Mouse (Mus musculus) hindbrain, embryonic 11.5 days (tissue): ENCODE measurements around the gene Gadd45b. TPM values are rescaled to one million over a fixed set of nuclear protein-coding genes. Genes with fewer than 3 reads are reported as not detected.

Experiments
- ATAC-seq: fragments of 200-750 bp; cut with Nextera tagmentation; 2 replicates; pipeline ENCODE4 v1.8.0; 2017; ENCODE audit warnings: mild to moderate bottlenecking, moderate TSS enrichment, moderate library complexity; ENCODE audit not compliant: low FRiP score
- DNase-seq: peaks from one replicate; pipeline ENCODE4 v3.0.0-alpha.2; 2015; ENCODE audit warnings: low spot score
- H3K27ac ChIP-seq: fragments of 300-500 bp; sonication (generic); 2 replicates; pipeline ENCODE4 v1.5.1; 2014; ENCODE audit warnings: mild to moderate bottlenecking, low read depth, low read length
- H3K27me3 ChIP-seq: fragments of 300-500 bp; sonication (generic); 2 replicates; pipeline ENCODE4 v1.6.1; 2014; ENCODE audit warnings: mild to moderate bottlenecking, low read length, moderate library complexity, mixed read lengths; ENCODE audit not compliant: control insufficient read depth, insufficient read depth
- H3K36me3 ChIP-seq: fragments of 300-500 bp; sonication (generic); 2 replicates; pipeline ENCODE4 v1.6.1; 2014; ENCODE audit warnings: mild to moderate bottlenecking, low read length, moderate library complexity, mixed read lengths; ENCODE audit not compliant: control insufficient read depth, insufficient read depth
- H3K4me1 ChIP-seq: fragments of 300-500 bp; sonication (generic); replicated peaks from 2 replicates; pipeline ENCODE4 v1.6.1; 2014; ENCODE audit warnings: low read length, mixed read lengths; ENCODE audit not compliant: control insufficient read depth, insufficient read depth
- H3K4me2 ChIP-seq: fragments of 300-500 bp; sonication (generic); replicated peaks from 2 replicates; pipeline ENCODE4 v1.6.1; 2014; ENCODE audit warnings: mild to moderate bottlenecking, low read depth, low read length
- H3K4me3 ChIP-seq: fragments of 300-500 bp; sonication (generic); 2 replicates; pipeline ENCODE4 v1.5.1; 2014; ENCODE audit warnings: low read depth, low read length
- H3K9ac ChIP-seq: fragments of 300-500 bp; sonication (generic); 2 replicates; pipeline ENCODE4 v1.6.1; 2014; ENCODE audit warnings: low read depth, low read length
- H3K9me3 ChIP-seq: fragments of 300-500 bp; sonication (generic); 2 replicates; pipeline ENCODE4 v1.6.1; 2016; ENCODE audit warnings: low read length; ENCODE audit not compliant: control insufficient read depth
- WGBS: fragments of 180-500 bp; shearing (Covaris S2); extraction: QIAGEN DNeasy Blood & Tissue Kit; methylation state at CpG from one replicate; pipeline ENCODE4 v1.1.7; 2014; 5-methylcytosine and 5-hydroxymethylcytosine counted together
- polyA plus RNA-seq: library from polyadenylated mRNA; unstranded; fragments of >200 nt; fragmentation: Nextera tagmentation; extraction: Ambion mirVana; gene quantifications from 2 replicates; pipeline ENCODE4 v1.2.1, GENCODE M21; 2014

The Gadd45b gene
- polyA plus RNA-seq, 1 experiment from 2014 or later, result 13.8 TPM

- WGBS, result under 1% methylated on average over 26 of the region's 26 CpGs
- peak; percentile 37 for DNase-seq
- no peak for ATAC-seq
- H3K4me1 ChIP-seq, result peaks cover 38% of the 10 kb centered on the region
- no peak overlapping the region for H3K27ac ChIP-seq
- H3K9me3 ChIP-seq, result no peaks in the 10 kb centered on the region
- peak overlapping the region; percentile 86 for H3K4me2 ChIP-seq
- H3K36me3 ChIP-seq, result no peaks in the 10 kb centered on the region
- H3K4me3 ChIP-seq, result peak overlapping the region; percentile 12
- H3K9ac ChIP-seq, result no peak overlapping the region
- peaks cover 63% of the 10 kb centered on the region for H3K27me3 ChIP-seq
These were observed 1.8 kb downstream of the Gadd45b start for GRCm38 (mm10) chr10:80931695-80932094.

DNA sequence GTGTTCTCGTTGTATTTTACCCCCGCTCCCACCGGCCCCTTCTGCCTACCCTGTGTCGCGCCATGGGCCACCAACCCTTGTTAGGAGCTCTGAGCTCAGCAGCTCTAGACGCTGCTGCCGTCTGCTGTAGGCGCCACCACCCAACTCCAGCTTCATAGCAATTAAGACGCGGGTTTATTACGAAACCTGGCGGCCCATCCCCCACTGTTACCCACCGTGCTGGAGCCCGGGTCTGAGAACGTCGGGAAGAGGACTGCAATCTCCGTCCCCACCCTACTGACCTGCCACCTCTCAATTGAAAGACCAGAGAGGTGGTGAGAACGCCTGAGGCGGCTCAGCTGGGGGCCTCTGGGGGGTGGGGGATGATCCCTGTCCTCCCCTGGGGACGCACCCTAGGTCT, 2.3 kb downstream of the Gadd45b start:
- under 1% methylated on average over 20 of the region's 20 CpGs for WGBS
- peaks cover 68% of the 10 kb centered on the region for H3K27me3 ChIP-seq
- H3K4me3 ChIP-seq, result peak overlapping the region; percentile 12
- peak overlapping the region; percentile 86 for H3K4me2 ChIP-seq
- no peaks in the 10 kb centered on the region for H3K36me3 ChIP-seq
- ATAC-seq (no peak), DNase-seq (peak; percentile 60)
- H3K4me1 ChIP-seq, result peaks cover 39% of the 10 kb centered on the region
- H3K9me3 ChIP-seq, result no peaks in the 10 kb centered on the region
- no peak overlapping the region for H3K27ac ChIP-seq
- no peak overlapping the region for H3K9ac ChIP-seq

GRCm38 (mm10) chr10:80932700-80933420, 3.0 kb downstream of the Gadd45b start:
- Histone ChIP-seq H3K4me2 (peak overlapping the region; percentile 86; the same call in 1 of the 2 replicates), H3K4me1 (peaks cover 42% of the 10 kb centered on the region), H3K9me3 (no peaks in the 10 kb centered on the region), H3K27ac (no peak overlapping the region), H3K27me3 (peaks cover 74% of the 10 kb centered on the region), H3K4me3 (0 out of 2 replicates have a peak overlapping the region, but pooled peaks have one; percentile 12), H3K9ac (no peak overlapping the region), H3K36me3 (no peaks in the 10 kb centered on the region)
- 2% methylated on average over 16 of the region's 17 CpGs for whole genome bisulfite sequencing
- DNase-seq, result no peak
- ATAC-seq, result no peak

GRCm38 (mm10) chr10:80933421-80933979, 3.6 kb downstream of the Gadd45b start:
- H3K4me2 ChIP-seq, result peak overlapping the region; percentile 15; the same call in 1 of the 2 replicates
- H3K36me3 ChIP-seq, result no peaks in the 10 kb centered on the region
- peaks cover 42% of the 10 kb centered on the region for H3K4me1 ChIP-seq
- ATAC-seq (no peak), DNase-seq (peak; percentile 41)
- no peak overlapping the region for H3K27ac ChIP-seq
- H3K9ac ChIP-seq, result no peak overlapping the region
- 3% methylated on average over 21 of the region's 21 CpGs for WGBS
- H3K4me3 ChIP-seq, result no peak overlapping the region
- H3K27me3 ChIP-seq, result peaks cover 79% of the 10 kb centered on the region
- H3K9me3 ChIP-seq, result no peaks in the 10 kb centered on the region

- ATAC-seq, result no peak
- no peak overlapping the region for H3K4me2 ChIP-seq
- peaks cover 47% of the 10 kb centered on the region for H3K4me1 ChIP-seq
- no peak overlapping the region for H3K27ac ChIP-seq
- 31% methylated on average over 14 of the region's 14 CpGs for WGBS
- peaks cover 82% of the 10 kb centered on the region for H3K27me3 ChIP-seq
- DNase-seq, result no peak
- H3K36me3 ChIP-seq, result no peaks in the 10 kb centered on the region
- no peak overlapping the region for H3K9ac ChIP-seq
- H3K4me3 ChIP-seq, result no peak overlapping the region
- H3K9me3 ChIP-seq, result no peaks in the 10 kb centered on the region
These were observed 4.5 kb downstream of the Gadd45b start for GRCm38 (mm10) chr10:80934136-80934985.

DNA sequence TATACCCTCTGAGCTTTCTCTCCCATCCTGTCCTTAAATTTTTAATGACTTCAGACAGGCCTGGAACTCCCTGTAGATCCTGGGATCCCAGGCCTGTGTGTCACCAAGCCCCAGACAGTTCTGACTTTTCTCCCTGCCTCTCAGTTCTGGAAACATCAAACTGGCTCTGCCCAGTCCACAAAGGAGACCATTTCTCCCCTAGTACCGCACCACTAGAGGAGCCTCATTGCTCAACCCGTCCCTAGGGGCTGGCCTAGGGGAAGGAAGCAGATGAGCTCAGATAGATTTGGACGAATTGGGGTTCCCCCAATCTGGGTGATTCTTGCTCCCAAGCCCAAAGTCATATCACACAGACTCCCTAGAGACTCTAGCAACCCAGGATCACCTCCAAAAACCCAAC, 5.4 kb downstream of the Gadd45b start:
- Histone ChIP-seq H3K36me3 (no peaks in the 10 kb centered on the region), H3K9me3 (no peaks in the 10 kb centered on the region), H3K9ac (no peak overlapping the region), H3K27ac (no peak overlapping the region), H3K4me1 (peaks cover 44% of the 10 kb centered on the region), H3K27me3 (peaks cover 79% of the 10 kb centered on the region), H3K4me3 (no peak overlapping the region), H3K4me2 (no peak overlapping the region; the same call in 1 of the 2 replicates)
- WGBS, result 4% methylated on average over 3 of the region's 3 CpGs
- ATAC-seq (no peak), DNase-seq (no peak)

DNA sequence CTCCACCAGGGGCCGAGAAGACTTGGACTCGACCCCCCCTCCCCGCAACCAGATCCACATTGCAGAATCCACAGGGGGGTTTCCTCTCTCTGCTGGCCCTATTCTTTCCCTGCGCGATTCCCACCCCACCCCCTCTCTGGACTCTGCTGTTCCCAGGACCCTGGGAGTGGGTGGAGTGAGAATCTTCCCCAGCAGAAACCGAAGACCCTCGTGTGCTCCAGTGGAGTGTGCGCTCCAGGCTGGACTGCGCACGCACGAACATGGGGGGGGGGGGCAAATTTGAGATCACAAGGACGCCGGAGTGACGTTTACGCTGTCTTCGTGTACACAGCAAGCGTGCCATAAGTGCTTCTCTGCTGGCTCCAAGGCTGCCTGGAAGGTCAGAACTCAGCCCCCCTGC, 5.8 kb downstream of the Gadd45b start:
- no peaks in the 10 kb centered on the region for H3K9me3 ChIP-seq
- ATAC-seq (0 out of 2 replicates have a peak, but pooled peaks have one; percentile 20), DNase-seq (peak; percentile 40)
- WGBS, result 8% methylated on average over 17 of the region's 17 CpGs
- no peaks in the 10 kb centered on the region for H3K36me3 ChIP-seq
- no peak overlapping the region for H3K9ac ChIP-seq
- peaks cover 40% of the 10 kb centered on the region for H3K4me1 ChIP-seq
- no peak overlapping the region for H3K27ac ChIP-seq
- H3K27me3 ChIP-seq, result peaks cover 76% of the 10 kb centered on the region
- H3K4me2 ChIP-seq, result peak overlapping the region; percentile 47
- H3K4me3 ChIP-seq, result peak overlapping the region; percentile 20

GRCm38 (mm10) chr10:80936135-80936809, 6.4 kb downstream of the Gadd45b start:
- ATAC-seq (peak; percentile 17; the same call in 1 of the 2 replicates), DNase-seq (peak; percentile 66)
- under 1% methylated on average over 36 of the region's 37 CpGs for WGBS
- Histone ChIP-seq H3K4me2 (peak overlapping the region; percentile 47), H3K27ac (no peak overlapping the region), H3K9ac (peak overlapping the region; percentile 8; the same call in 1 of the 2 replicates), H3K27me3 (peaks cover 70% of the 10 kb centered on the region), H3K4me1 (peaks cover 35% of the 10 kb centered on the region), H3K4me3 (peak overlapping the region; percentile 20), H3K9me3 (no peaks in the 10 kb centered on the region), H3K36me3 (no peaks in the 10 kb centered on the region)
